Mouse (Mus musculus) heart, embryonic 13.5 days (tissue): ENCODE results near the gene Arfip1. TPM values are rescaled to one million over a fixed set of nuclear protein-coding genes. Genes with fewer than 3 reads are reported as not detected.

Source experiments
- ATAC-seq: fragments of 200-750 bp; cut with Nextera tagmentation; 2 replicates; pipeline ENCODE4 v1.8.0; 2017; ENCODE audit warnings: moderate TSS enrichment; ENCODE audit not compliant: insufficient number of reproducible peaks, low FRiP score, low TSS enrichment; ENCODE audit errors: extremely low read depth
- H3K27ac ChIP-seq: fragments of 300-500 bp; sonication (generic); replicated peaks from 2 replicates; pipeline ENCODE4 v1.5.1; 2015; ENCODE audit warnings: moderate library complexity, mild to moderate bottlenecking, inconsistent platforms
- H3K27me3 ChIP-seq: fragments of 300-500 bp; sonication (generic); replicated peaks from 2 replicates; pipeline ENCODE4 v1.6.1; 2015; ENCODE audit warnings: mild to moderate bottlenecking, inconsistent platforms
- H3K36me3 ChIP-seq: fragments of 300-500 bp; sonication (generic); 2 replicates; pipeline ENCODE4 v1.6.1; 2015; ENCODE audit warnings: mild to moderate bottlenecking, inconsistent platforms
- H3K4me1 ChIP-seq: fragments of 300-500 bp; sonication (generic); 2 replicates; pipeline ENCODE4 v1.6.1; 2015; ENCODE audit warnings: inconsistent platforms
- H3K4me2 ChIP-seq: fragments of 300-500 bp; sonication (generic); 2 replicates; pipeline ENCODE4 v1.6.1; 2015; ENCODE audit warnings: inconsistent platforms, mild to moderate bottlenecking, moderate library complexity
- H3K4me3 ChIP-seq: fragments of 300-500 bp; sonication (generic); 2 replicates; pipeline ENCODE4 v1.5.1; 2015; ENCODE audit warnings: moderate library complexity, mild to moderate bottlenecking, inconsistent platforms
- H3K9ac ChIP-seq: fragments of 300-500 bp; sonication (generic); 2 replicates; pipeline ENCODE4 v1.6.1; 2015; ENCODE audit warnings: inconsistent platforms, mild to moderate bottlenecking, moderate library complexity
- H3K9me3 ChIP-seq: fragments of 300-500 bp; sonication (generic); 2 replicates; pipeline ENCODE4 v1.6.1; 2016; ENCODE audit warnings: inconsistent platforms
- WGBS: fragments of 180-500 bp; shearing (Covaris S2); methylation state at CpG from one replicate; pipeline ENCODE4 v1.1.7; 2015; ENCODE audit warnings: mixed read lengths; 5-methylcytosine and 5-hydroxymethylcytosine counted together
- polyA plus RNA-seq: library from polyadenylated mRNA; unstranded; fragments of >200 nt; fragmentation: Nextera tagmentation; extraction: Ambion mirVana; gene quantifications from 2 replicates; pipeline ENCODE4 v1.2.1, GENCODE M21; 2015

The Arfip1 gene
- polyA plus RNA-seq, 1 experiment from 2014 or later: 42.5 TPM

DNA sequence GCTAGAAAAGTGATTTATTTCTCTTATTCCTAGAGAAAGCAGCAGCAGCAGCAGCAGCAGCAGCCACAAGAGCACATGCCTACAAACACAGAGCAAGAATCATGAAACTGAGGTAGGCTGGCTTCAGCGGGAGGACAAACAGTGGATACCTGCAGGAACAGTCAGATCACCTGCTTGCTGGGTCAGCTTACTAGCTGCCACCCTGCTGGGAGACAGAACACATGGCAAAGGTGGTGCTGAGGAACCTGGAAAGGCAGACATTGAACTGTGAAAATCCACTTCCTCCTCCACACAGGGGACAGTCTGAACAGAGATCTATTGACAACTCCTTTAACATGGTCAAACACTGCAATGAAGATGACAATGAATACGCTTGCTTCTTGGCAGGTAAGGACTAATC, 53.4 kb downstream of the Arfip1 start:
- H3K27ac ChIP-seq: no peak overlapping the region
- peaks cover 32% of the 10 kb centered on the region for H3K36me3 ChIP-seq
- no peak overlapping the region for H3K9ac ChIP-seq
- H3K4me1 ChIP-seq: peaks cover 16% of the 10 kb centered on the region
- no peak for ATAC-seq
- no peak overlapping the region for H3K4me3 ChIP-seq
- no peaks in the 10 kb centered on the region for H3K27me3 ChIP-seq
- no peaks in the 10 kb centered on the region for H3K9me3 ChIP-seq
- H3K4me2 ChIP-seq: no peak overlapping the region
- WGBS: 80% methylated on average over 2 of the region's 2 CpGs

GRCm38 (mm10) chr3:84524952-84525351, 57.5 kb downstream of the Arfip1 start:
- ATAC-seq: no peak
- peaks cover 16% of the 10 kb centered on the region for H3K36me3 ChIP-seq
- H3K4me3 ChIP-seq: no peak overlapping the region
- H3K4me1 ChIP-seq: peaks cover 16% of the 10 kb centered on the region
- H3K9me3 ChIP-seq: no peaks in the 10 kb centered on the region
- WGBS: 70% methylated on average over 1 of the region's 1 CpGs
- no peak overlapping the region for H3K9ac ChIP-seq
- no peak overlapping the region for H3K4me2 ChIP-seq
- no peak overlapping the region for H3K27ac ChIP-seq
- no peaks in the 10 kb centered on the region for H3K27me3 ChIP-seq

DNA sequence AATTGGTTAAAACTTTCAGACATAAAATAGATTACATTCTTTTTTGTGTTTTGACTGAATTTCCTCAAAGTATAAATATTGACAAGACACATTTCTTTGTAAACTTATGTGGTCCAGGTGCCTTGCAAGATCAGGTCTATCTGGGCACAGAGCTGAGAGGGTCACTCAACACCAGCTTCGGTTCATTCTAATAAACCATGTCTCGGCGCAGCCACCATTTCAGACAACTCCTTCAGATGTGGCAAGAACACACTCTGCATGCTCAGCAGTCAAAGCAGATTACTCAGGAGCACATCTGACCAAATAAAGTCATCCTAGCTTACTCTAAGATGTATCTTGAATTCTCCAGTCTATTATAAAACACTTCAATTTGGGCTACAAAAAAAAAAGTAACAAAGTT, 66.3 kb downstream of the Arfip1 start:
- H3K4me2 ChIP-seq: no peak overlapping the region
- ATAC-seq: no peak
- H3K4me3 ChIP-seq: no peak overlapping the region
- no peak overlapping the region for H3K27ac ChIP-seq
- WGBS: 83% methylated on average over 3 of the region's 3 CpGs
- no peaks in the 10 kb centered on the region for H3K27me3 ChIP-seq
- peaks cover 33% of the 10 kb centered on the region for H3K36me3 ChIP-seq
- H3K9ac ChIP-seq: no peak overlapping the region
- H3K4me1 ChIP-seq: peaks cover 13% of the 10 kb centered on the region
- H3K9me3 ChIP-seq: no peaks in the 10 kb centered on the region

DNA sequence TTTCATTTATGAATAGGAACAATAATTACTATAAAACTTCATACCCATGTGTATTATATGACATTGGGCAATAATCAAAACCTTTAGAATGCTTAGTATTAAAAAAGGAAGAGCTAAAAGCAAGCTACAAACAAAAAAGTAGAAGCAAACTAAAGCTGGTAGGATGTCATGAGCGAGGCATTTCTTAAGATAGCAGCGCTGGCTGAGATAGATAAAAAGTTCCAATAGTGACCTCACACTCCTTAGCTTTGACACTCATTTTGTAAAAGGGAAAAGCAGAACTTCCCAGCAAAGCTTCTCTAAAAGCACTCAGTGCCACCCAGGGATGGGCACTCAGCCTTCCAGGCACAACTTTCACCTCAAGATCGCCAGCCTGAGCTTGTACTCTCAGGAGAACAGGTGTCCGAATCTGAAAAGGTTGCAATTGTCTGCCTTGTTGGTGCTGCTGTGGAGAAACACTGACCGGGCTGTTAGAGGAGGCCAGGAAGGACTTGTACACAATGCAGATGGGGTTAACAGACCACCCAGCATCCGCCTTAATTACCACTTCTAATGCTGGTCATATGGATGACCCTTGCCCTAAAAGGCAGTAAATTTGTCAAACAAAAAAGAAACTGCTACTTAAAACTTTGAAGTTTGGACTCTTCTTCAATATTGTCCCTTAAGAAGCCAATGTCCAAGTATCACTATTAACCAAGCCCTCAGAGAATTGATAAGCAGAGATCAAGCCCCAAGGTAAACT, 69.5 kb downstream of the Arfip1 start:
- H3K36me3 ChIP-seq: peaks cover 30% of the 10 kb centered on the region
- H3K4me3 ChIP-seq: no peak overlapping the region
- H3K9me3 ChIP-seq: no peaks in the 10 kb centered on the region
- H3K9ac ChIP-seq: no peak overlapping the region
- H3K27me3 ChIP-seq: no peaks in the 10 kb centered on the region
- ATAC-seq: no peak
- H3K27ac ChIP-seq: no peak overlapping the region; the same call in 1 of the 2 replicates
- peaks cover 13% of the 10 kb centered on the region for H3K4me1 ChIP-seq
- WGBS: 60% methylated on average over 6 of the region's 6 CpGs
- H3K4me2 ChIP-seq: no peak overlapping the region

DNA sequence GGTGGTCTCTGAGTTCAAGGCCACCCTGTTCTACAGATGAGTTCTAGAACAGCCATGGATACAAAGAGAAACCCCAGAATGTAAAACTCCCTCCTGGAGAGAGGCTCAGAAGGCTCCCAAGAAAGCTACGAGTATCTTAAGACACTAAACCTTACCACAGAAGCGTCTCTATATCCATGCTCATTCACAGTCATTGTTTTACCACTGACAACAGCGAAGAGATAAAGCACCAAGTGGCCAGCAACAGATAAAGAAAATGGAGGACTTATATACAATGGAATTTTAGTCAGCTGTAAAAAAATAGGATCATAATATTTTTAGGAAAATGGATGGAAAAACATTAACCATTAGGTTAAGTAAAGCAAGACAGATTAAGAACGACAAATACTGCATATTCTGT, 77.2 kb downstream of the Arfip1 start:
- Histone ChIP-seq H3K36me3 (peaks cover 27% of the 10 kb centered on the region), H3K27ac (no peak overlapping the region), H3K4me1 (peaks cover 11% of the 10 kb centered on the region), H3K9me3 (no peaks in the 10 kb centered on the region), H3K27me3 (no peaks in the 10 kb centered on the region), H3K4me2 (no peak overlapping the region), H3K9ac (no peak overlapping the region), H3K4me3 (no peak overlapping the region)
- WGBS: 61% methylated on average over 4 of the region's 4 CpGs
- no peak for ATAC-seq

DNA sequence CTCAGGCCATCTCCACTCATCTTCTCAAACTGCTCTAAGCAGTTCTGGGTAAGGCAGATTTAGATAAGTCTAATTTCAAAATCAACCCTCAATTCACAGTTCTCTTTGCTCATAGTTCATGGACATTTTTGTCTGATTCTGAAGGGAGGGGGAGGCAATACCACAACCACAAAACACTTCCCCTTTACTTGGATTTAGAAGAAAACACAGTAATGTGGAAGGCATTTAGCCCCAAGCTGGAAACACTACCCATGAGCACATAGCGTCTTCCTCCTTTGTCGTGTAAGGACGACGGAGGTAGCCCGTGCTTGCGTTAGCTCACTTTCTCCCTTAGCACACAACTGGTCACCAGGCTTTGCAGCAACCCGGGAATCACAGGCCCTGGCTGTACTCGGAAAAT, 78.1 kb downstream of the Arfip1 start:
- no peak overlapping the region for H3K27ac ChIP-seq
- H3K27me3 ChIP-seq: no peaks in the 10 kb centered on the region
- H3K9ac ChIP-seq: no peak overlapping the region

DNA sequence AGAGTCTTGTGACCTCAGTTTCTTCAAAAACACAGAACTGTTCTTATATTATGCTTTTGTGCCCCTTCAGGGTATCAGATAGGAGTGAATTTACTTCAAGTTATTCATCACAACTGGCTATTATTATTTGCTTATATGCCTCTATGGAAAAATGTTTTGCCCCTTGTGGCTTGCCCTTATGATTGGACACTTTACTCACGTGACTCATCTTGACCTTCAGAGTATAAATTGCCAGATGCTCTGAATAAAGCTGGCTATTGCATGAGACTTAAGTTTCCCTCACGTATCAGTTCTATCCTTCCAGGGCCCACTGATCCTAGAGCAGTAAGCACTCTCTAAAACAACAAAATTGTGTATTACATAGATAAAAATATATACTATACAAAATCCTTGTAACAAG, 80.3 kb downstream of the Arfip1 start:
- Histone ChIP-seq H3K4me2 (no peak overlapping the region), H3K9me3 (no peaks in the 10 kb centered on the region), H3K27me3 (no peaks in the 10 kb centered on the region), H3K36me3 (peaks cover 25% of the 10 kb centered on the region), H3K27ac (no peak overlapping the region), H3K4me1 (peaks cover 11% of the 10 kb centered on the region), H3K9ac (no peak overlapping the region), H3K4me3 (no peak overlapping the region)
- ATAC-seq: no peak
- 77% methylated on average over 2 of the region's 2 CpGs for WGBS

More for the DNA sequence above, 78.1 kb downstream of the Arfip1 start:
- peaks cover 25% of the 10 kb centered on the region for H3K36me3 ChIP-seq
- 84% methylated on average over 8 of the region's 8 CpGs for WGBS
- H3K4me1 ChIP-seq: peaks cover 11% of the 10 kb centered on the region
- H3K9me3 ChIP-seq: no peaks in the 10 kb centered on the region
- H3K4me2 ChIP-seq: no peak overlapping the region
- no peak overlapping the region for H3K4me3 ChIP-seq
- no peak for ATAC-seq

DNA sequence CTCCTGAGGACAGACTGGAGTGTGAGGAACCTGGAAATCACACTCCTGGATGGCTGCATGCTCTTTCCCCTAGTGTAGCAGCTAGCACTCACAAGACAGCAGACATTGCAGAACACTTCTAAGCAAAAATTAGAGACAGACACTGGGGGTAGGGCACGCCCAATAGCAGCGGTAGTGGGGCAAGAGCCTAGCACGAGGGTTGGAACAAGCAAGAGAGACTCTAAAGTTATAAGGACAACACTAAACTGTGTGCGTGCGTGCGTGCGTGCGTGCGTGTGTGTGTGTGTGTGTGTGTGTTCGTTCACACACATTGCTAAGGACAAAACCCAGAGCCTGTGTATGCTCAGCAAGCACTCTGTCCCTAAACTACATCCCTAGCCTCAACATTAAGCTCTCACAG, 81.9 kb downstream of the Arfip1 start:
- Histone ChIP-seq H3K9ac (no peak overlapping the region), H3K27ac (no peak overlapping the region), H3K4me1 (peaks cover 11% of the 10 kb centered on the region), H3K4me3 (no peak overlapping the region), H3K27me3 (no peaks in the 10 kb centered on the region), H3K36me3 (peaks cover 36% of the 10 kb centered on the region), H3K4me2 (no peak overlapping the region), H3K9me3 (no peaks in the 10 kb centered on the region)
- 83% methylated on average over 10 of the region's 10 CpGs for WGBS
- ATAC-seq: no peak

GRCm38 (mm10) chr3:84497718-84498117, 84.7 kb downstream of the Arfip1 start:
- no peak overlapping the region for H3K9ac ChIP-seq
- H3K36me3 ChIP-seq: peaks cover 43% of the 10 kb centered on the region
- H3K27me3 ChIP-seq: no peaks in the 10 kb centered on the region
- no peak overlapping the region for H3K27ac ChIP-seq
- H3K4me2 ChIP-seq: no peak overlapping the region
- 84% methylated on average over 11 of the region's 11 CpGs for WGBS
- no peak for ATAC-seq
- H3K4me1 ChIP-seq: peaks cover 11% of the 10 kb centered on the region
- no peak overlapping the region for H3K4me3 ChIP-seq
- H3K9me3 ChIP-seq: no peaks in the 10 kb centered on the region

GRCm38 (mm10) chr3:84492657-84493056, 89.8 kb downstream of the Arfip1 start:
- Histone ChIP-seq H3K4me1 (peaks cover 16% of the 10 kb centered on the region; the same call in 1 of the 2 replicates), H3K4me2 (no peak overlapping the region), H3K9ac (no peak overlapping the region), H3K9me3 (no peaks in the 10 kb centered on the region), H3K4me3 (no peak overlapping the region), H3K27ac (no peak overlapping the region), H3K36me3 (peaks cover 47% of the 10 kb centered on the region), H3K27me3 (no peaks in the 10 kb centered on the region)
- 82% methylated on average over 8 of the region's 8 CpGs for WGBS
- ATAC-seq: no peak

- H3K27ac ChIP-seq: no peak overlapping the region
- no peak overlapping the region for H3K9ac ChIP-seq
- peaks cover 44% of the 10 kb centered on the region for H3K36me3 ChIP-seq
- H3K4me1 ChIP-seq: peaks cover 16% of the 10 kb centered on the region; the same call in 1 of the 2 replicates
- H3K9me3 ChIP-seq: no peaks in the 10 kb centered on the region
- WGBS: 74% methylated on average over 4 of the region's 4 CpGs
- no peaks in the 10 kb centered on the region for H3K27me3 ChIP-seq
- no peak overlapping the region for H3K4me2 ChIP-seq
- no peak for ATAC-seq
- no peak overlapping the region for H3K4me3 ChIP-seq
Measured at GRCm38 (mm10) chr3:84492148-84492547, 90.3 kb downstream of the Arfip1 start.

- 0 out of 2 replicates have a peak overlapping the region, but pooled peaks have one; percentile 12 for H3K27ac ChIP-seq
- H3K27me3 ChIP-seq: peaks cover under 1% of the 10 kb centered on the region; the same call in 1 of the 2 replicates
- no peak overlapping the region for H3K4me3 ChIP-seq
- 0 out of 2 replicates have a peak overlapping the region, but pooled peaks have one; percentile 15 for H3K9ac ChIP-seq
- ATAC-seq: no peak
- no peak overlapping the region for H3K4me2 ChIP-seq
- H3K4me1 ChIP-seq: peaks cover 16% of the 10 kb centered on the region; the same call in 1 of the 2 replicates
- WGBS: 69% methylated on average over 6 of the region's 6 CpGs
- peaks cover 24% of the 10 kb centered on the region for H3K36me3 ChIP-seq
- no peaks in the 10 kb centered on the region for H3K9me3 ChIP-seq
Measured at GRCm38 (mm10) chr3:84488716-84489115, 93.7 kb downstream of the Arfip1 start.
